Mouse (Mus musculus) layer of hippocampus, adult 2 months (tissue): ENCODE data around the gene Coro1a. TPM values are rescaled to one million over a fixed set of nuclear protein-coding genes. Genes with fewer than 3 reads are reported as not detected.
"Not testable (repeated sequence)": the region's sequence is repeated elsewhere in the genome, so short reads cannot be mapped to it uniquely, and the experiment has no call there.

ENCODE experiments used
- DNase-seq, 2 experiments: peaks; one replicate each; pipeline ENCODE4 v3.0.0; 2022; ENCODE audit warnings: low spot score in 2 of 2
- H3K27ac ChIP-seq: fragments of 200-600 bp; 2 replicates; pipeline ENCODE4 v1.8.1; 2022
- H3K4me3 ChIP-seq: fragments of 200-600 bp; 2 replicates; pipeline ENCODE4 v1.8.1; 2022; ENCODE audit warnings: mild to moderate bottlenecking
- CTCF ChIP-seq: fragments of 200-600 bp; conservative IDR thresholded peaks from 2 replicates; pipeline ENCODE4 v1.8.1; 2022; ENCODE audit warnings: antibody characterized with exemption, mild to moderate bottlenecking, moderate library complexity
- total RNA-seq, 2 experiments: library from RNA; stranded (reverse); gene quantifications; 2 replicates each; pipeline ENCODE4 v1.2.3; 2021

Coro1a gene
- total RNA-seq, 2 experiments from 2014 or later: 130 to 135 TPM

GRCm38 (mm10) chr7:126691676-126692075 lies 15.9 kb downstream of the Coro1a start:
- no peak for DNase-seq
- no peak overlapping the region for H3K27ac ChIP-seq
- TF ChIP-seq CTCF: no peak
- no peak overlapping the region for H3K4me3 ChIP-seq

GRCm38 (mm10) chr7:126690737-126691136 lies 16.9 kb downstream of the Coro1a start:
- TF ChIP-seq CTCF: no peak
- DNase-seq: no peak
- Histone ChIP-seq H3K27ac (no peak overlapping the region), H3K4me3 (no peak overlapping the region)

- DNase-seq: no peak
- no peak overlapping the region for H3K27ac ChIP-seq
- TF ChIP-seq CTCF: no peak
- no peak overlapping the region for H3K4me3 ChIP-seq
These were observed 18.6 kb downstream of the Coro1a start for GRCm38 (mm10) chr7:126689021-126689420.

GRCm38 (mm10) chr7:126688156-126688555 lies 19.4 kb downstream of the Coro1a start:
- not testable (repeated sequence) for H3K4me3 ChIP-seq, H3K27ac ChIP-seq, DNase-seq

DNA sequence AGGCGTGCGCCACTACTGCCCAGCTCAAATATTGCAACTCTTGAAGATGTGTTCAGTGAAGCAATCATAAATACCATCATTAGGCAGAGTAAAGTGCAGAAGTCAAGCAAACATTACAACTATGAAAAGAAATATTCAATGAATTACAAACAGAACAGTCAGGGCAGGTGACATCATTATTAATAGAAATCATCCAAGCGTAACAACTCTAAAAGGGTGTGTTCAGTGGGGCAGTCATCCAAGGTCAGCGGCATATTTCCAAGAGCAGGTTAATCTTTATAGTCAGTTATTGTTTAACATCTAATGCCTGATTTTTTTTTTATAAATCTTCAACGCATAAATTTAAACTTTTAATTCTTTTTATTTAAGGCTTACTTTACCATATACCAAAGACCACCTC lies 26.4 kb downstream of the Coro1a start:
- TF ChIP-seq CTCF: no peak
- DNase-seq: no peak
- Histone ChIP-seq H3K4me3 (no peak overlapping the region), H3K27ac (no peak overlapping the region)

DNA sequence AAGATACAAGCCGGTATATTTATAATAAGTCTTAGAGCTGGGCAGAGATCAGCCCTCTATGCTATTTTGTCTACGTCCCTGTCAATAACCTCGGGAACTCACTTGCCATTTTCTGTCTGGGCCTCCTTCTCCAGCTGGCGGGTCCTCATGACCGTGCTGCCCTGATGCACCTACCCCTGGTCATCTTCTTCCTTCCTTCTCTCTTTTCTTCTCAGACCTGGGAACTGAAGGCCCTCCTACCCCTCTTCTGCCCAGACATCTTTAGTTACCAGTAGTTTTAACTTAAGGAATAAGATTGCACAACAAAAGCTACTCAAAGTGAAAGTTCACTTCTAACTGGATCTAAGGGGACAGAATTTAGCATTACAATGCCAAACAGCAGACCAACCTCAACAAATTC lies 27.9 kb downstream of the Coro1a start:
- H3K4me3 ChIP-seq: no peak overlapping the region
- H3K27ac ChIP-seq: no peak overlapping the region
- DNase-seq: no peak
- no peak for TF ChIP-seq CTCF

GRCm38 (mm10) chr7:126678545-126679341 lies 28.8 kb downstream of the Coro1a start:
- no peak for TF ChIP-seq CTCF
- Histone ChIP-seq H3K27ac (no peak overlapping the region), H3K4me3 (no peak overlapping the region)
- no peak for DNase-seq

DNA sequence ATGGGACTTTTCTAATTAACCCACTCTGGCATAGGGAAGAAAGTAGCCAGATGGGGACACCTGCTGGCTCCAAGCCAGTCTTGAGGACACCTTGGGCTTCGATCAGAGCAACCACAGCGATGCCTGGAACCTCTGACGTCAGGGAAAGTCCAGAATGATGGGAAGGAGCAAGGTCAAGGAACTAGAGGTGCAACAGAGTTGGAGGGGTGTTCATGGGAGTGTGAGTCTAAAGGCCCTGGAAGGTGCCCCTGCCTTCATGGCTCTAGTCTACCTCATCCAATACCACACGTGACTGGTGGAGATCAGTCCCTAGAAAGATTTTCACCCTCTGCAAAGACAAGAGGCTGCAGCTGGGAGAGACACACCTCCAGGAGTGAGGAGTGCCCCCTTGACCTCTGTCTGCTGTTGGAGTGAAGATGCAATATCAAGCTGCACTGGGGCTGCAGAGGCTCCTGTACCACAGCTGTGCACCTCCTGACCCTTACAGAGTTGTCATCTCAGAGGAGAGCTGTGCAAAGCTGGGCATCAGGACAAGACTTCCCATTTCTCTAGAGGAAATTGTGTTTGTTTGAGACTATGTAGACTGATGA lies 30.9 kb downstream of the Coro1a start:
- H3K27ac ChIP-seq: peak overlapping the region; percentile 86; the same call in 1 of the 2 replicates

DNA sequence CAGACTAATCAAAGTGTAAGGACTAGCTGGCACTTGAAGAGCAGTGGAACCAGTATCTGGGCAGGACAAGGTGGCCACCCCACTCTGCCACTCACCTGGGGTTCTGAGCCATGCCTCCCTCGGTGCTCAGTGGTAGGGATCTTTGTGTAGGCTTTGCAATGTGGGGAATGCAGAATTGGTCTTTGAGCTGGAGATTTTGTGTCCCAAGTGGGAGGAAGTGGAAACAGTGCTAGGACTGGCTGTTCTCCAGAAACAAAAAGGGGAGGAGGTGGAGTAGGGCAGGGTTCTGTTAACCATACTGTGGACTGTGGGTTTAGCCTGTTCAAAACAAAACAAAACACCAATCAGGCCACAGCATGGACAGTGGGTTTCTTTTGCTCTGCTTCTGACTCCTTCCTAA lies 31.4 kb downstream of the Coro1a start, which contains the start of gene Sult1a1:
TSS of gene Sult1a1 (minus strand) at position 226 of the 400 bp plus-strand sequence.
- no peak for DNase-seq
- Histone ChIP-seq H3K27ac (peak within 1 kb of the TSS; percentile 86), H3K4me3 (peak within 1 kb of the TSS; percentile 2; the same call in 1 of the 2 replicates)
- no peak for TF ChIP-seq CTCF

More for the DNA sequence above, 30.9 kb downstream of the Coro1a start:
- DNase-seq: no peak
- H3K4me3 ChIP-seq: no peak overlapping the region
- TF ChIP-seq CTCF: no peak

- no peak overlapping the region for H3K27ac ChIP-seq
- no peak for DNase-seq
- no peak for TF ChIP-seq CTCF
These were observed 32.5 kb downstream of the Coro1a start for GRCm38 (mm10) chr7:126675104-126675503.

GRCm38 (mm10) chr7:126672111-126672510 lies 35.5 kb downstream of the Coro1a start:
- no peak for TF ChIP-seq CTCF
- H3K27ac ChIP-seq: no peak overlapping the region

More at GRCm38 (mm10) chr7:126675104-126675503, 32.5 kb downstream of the Coro1a start:
- H3K4me3 ChIP-seq: no peak overlapping the region

GRCm38 (mm10) chr7:126670152-126670551 lies 37.4 kb downstream of the Coro1a start:
- no peak overlapping the region for H3K4me3 ChIP-seq
- no peak overlapping the region for H3K27ac ChIP-seq
- TF ChIP-seq CTCF: no peak
- DNase-seq: no peak

More at GRCm38 (mm10) chr7:126672111-126672510, 35.5 kb downstream of the Coro1a start:
- no peak overlapping the region for H3K4me3 ChIP-seq
- no peak for DNase-seq

- no peak for TF ChIP-seq CTCF
- no peak for DNase-seq
- H3K27ac ChIP-seq: no peak overlapping the region
- no peak overlapping the region for H3K4me3 ChIP-seq
These were observed 39.1 kb downstream of the Coro1a start for GRCm38 (mm10) chr7:126668452-126668851.

DNA sequence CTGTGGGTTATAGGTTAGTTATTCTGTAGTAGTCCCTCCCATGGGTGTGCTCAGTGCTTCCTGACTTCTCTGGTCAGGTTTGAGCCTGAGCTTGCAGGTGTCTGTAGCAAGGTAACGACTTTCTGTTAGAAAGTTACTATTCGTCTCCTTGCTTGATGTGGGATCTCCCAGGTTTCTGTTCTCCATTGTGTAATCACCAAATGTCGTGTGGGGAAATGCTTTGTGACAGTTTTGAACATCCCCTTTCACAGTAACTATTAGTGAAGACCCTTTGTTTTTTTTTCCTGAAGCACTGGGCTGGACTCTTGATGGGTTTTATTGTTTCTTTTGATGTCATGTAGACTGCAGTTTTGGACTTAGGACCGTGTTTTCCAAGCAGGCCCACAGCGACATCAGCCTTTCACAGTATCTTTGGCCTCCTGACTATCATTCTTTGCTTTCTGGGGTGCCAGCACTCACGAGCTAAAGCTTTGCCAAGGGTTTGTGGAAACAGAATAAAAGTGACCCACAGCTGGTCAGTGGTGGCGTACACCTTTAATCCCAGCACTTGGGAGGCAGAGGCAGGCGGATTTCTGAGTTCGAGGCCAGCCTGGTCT lies 40.0 kb downstream of the Coro1a start:
- no peak overlapping the region for H3K27ac ChIP-seq
- H3K4me3 ChIP-seq: no peak overlapping the region
- no peak for TF ChIP-seq CTCF

More for the DNA sequence above, 40.0 kb downstream of the Coro1a start:
- DNase-seq: no peak
